Mouse (Mus musculus) small intestine, adult 2 months (tissue): ENCODE results near the gene Snx30.

ENCODE experiments used
- CTCF ChIP-seq: fragments of 200-500 bp; IDR thresholded peaks from 2 replicates; pipeline ENCODE4 v1.5.1; 2012; ENCODE audit warnings: low read depth, mild to moderate bottlenecking, control low read depth, inconsistent platforms, low read length, moderate library complexity, mixed read lengths; ENCODE audit not compliant: insufficient replicate concordance, insufficient read length; ENCODE audit errors: extremely low read depth
- POLR2A ChIP-seq: fragments of 200-500 bp; IDR thresholded peaks from 2 replicates; pipeline ENCODE4 v1.6.1; 2012; ENCODE audit warnings: low read depth, mild to moderate bottlenecking, control low read depth, inconsistent platforms, low read length, moderate library complexity

DNA sequence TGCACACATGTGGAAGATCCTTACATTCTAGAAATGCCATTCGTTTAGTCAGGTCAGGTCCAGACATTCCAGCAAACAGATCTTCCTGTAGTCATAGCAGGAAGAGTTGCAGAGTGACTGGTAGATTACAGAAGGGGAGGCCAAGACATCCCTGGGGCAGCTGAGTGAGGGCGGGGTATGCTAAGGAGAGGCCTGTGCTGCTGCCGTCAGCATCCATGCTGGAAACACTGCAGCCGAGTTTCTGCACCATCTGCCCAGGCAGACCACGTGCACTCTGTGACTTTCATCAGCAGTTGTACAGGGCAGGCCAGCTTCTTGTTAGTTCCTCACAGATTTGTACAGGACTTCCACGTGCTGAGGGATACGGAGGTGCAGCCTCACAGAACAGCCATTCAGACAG, 17.8 kb downstream of the Snx30 start:
- TF ChIP-seq POLR2A (no peak), CTCF (no peak)
